Mouse (Mus musculus) thymus, postnatal 0 days (tissue): ENCODE measurements around the gene Erc2. TPM values are rescaled to one million over a fixed set of nuclear protein-coding genes. Genes with fewer than 3 reads are reported as not detected.
"Not testable (repeated sequence)": the region's sequence is repeated elsewhere in the genome, so short reads cannot be mapped to it uniquely, and the experiment has no call there.

ENCODE experiments used
- DNase-seq: peaks from one replicate; pipeline ENCODE4 v3.0.0-alpha.2; 2015; ENCODE audit warnings: low spot score
- polyA plus RNA-seq: library from polyadenylated mRNA; unstranded; fragments of >200 nt; fragmentation: Nextera tagmentation; extraction: Ambion mirVana; gene quantifications from 2 replicates; pipeline ENCODE4 v1.2.1, GENCODE M21; 2015

Erc2 gene
- polyA plus RNA-seq = 0.06 and 0.09 TPM in 2 replicates

DNA sequence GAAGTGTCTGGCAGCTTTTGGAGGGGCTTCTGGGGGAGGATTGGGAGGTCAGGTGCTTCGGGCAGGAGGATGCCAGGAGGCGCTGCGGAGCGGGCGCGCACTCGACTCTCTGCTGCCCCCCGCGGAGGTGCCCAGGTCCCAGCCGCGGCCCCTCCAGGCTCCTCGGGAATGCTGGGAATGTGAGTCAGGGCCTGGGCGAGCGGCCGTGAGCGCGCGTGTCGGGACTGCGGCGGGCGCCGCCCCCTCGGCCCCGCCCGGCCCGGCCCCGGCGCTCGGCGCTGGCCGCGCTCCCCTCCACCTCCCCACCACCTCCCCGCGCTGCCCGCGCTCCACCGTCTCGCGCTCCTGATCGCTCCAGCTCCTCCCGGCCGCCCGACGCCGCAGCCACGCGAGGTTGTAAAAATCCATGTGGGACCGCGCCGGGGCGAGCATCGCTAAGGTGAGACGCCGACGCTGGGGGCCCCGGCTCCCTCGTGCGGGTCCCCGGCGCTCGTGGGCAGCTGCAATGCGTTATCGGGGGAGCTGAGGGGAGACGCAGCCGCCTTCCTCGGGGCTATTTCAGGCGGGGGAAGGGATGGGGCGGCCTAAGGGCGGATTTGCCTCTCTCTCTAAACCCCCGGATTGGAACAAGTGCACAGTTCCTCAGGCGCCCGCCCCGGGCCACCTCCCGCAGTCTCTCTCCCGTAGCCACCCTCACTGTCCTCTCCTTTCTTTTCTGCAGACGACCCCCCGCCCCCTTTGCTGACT lies at the start of gene Erc2:
Gene Erc2, plus strand, starts transcription at position 253 of the 747 bp plus-strand sequence.
- DNase-seq = no peak

DNA sequence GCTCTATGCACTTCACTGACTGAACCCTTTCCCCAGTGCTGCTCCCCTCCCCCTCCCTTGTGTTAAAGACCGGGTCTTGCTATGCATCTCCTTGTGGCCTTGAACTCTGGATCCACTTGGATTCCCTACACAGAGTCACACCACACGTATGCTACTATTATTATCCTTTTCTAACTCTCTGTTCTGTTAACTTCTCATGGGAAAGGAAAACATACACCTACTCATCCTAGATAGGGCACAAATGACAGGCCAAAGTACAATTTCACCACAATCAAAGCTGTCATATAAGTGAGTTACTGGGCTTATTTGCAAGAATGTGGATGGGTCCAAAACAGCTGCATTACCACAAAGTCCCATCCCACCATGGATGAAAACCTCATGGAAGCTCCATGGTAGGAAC lies 43.8 kb upstream of the Erc2 start:
- no peak for DNase-seq

DNA sequence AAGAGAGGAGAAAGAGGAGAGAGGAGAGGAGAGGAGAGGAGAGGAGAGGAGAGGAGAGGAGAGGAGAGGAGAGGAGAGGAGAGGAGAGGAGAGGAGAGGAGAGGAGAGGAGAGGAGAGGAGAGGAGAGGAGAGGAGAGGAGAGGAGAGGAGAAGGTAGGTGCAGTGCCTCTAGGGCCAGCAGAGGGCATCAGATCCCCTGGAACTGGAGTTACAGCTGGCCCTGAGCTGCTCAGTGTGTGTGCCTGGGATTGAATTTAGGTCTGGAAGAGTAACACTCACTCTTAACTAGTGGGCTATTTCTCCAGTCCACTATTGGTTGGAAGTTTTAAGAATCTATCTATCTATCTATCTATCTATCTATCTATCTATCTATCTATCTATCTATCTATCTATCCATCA lies 32.6 kb upstream of the Erc2 start:
- not testable (repeated sequence) for DNase-seq

GRCm38 (mm10) chr14:27592163-27592562 lies 30.1 kb upstream of the Erc2 start:
- DNase-seq = no peak

DNA sequence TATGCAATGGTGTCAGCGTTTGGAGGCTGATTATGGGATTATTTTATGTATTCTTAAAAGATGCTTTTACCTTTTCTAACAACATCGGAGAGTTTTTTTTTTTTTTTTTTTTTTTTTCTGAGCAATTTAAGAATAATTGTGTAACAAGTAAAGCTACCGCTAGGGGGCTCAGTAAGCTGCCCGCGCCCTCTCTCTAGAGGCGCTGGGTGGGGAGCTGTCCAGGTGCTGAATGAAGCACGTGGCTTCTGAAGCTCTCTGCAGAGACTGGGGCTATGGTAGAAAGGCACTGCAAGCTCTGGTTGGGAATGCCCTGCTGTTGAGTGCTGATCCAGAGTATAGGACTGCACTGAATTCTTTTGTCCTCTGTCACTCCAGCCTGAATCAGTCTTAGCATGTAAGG lies 26.0 kb upstream of the Erc2 start:
- peak; percentile 86 for DNase-seq

GRCm38 (mm10) chr14:27602136-27602535 lies 20.1 kb upstream of the Erc2 start:
- DNase-seq = no peak

DNA sequence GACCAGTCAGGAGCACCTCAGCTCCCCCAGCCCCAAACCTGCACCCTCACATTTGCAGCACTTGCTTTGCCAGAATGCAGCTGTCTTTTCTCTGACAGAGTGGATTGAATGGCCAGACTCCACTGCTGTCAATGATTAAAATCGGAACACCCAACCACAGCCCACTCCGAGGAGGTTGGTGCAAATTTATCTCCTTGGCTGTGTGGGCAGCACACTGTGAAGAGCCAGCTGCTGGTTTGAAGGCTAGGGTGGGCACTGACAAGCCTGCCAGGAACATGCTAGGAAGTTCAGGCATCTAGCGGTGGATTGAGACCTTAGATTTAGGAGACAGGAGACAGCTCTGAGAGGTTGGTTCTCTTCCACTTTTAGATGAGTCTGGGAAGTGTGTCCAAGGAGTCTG lies 14.8 kb upstream of the Erc2 start:
- DNase-seq = no peak

- DNase-seq = no peak
These were observed 8.5 kb upstream of the Erc2 start for GRCm38 (mm10) chr14:27613766-27614165.

DNA sequence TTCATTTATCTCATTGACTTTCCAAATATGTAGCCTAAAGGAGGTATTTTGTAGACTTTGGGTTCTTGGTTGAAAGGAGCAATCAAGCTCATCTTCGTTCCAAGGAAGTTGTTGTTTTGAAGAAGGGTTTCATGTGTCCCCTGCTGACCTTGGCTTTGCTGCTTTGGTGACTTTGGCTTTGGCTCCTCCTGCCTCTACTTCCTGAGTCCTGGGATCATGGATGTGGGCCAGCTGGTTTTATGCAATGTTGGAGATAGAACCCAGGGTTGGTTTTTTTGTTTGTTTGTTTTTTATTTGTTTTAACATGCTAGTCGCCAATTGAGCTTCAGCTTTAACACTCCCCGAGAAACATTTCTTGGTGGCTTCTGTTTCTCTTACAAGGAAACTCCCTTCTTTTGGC lies 4.9 kb upstream of the Erc2 start:
- DNase-seq = no peak

- no peak for DNase-seq
These were observed 652 bp upstream of the Erc2 start for GRCm38 (mm10) chr14:27621576-27621975.

DNA sequence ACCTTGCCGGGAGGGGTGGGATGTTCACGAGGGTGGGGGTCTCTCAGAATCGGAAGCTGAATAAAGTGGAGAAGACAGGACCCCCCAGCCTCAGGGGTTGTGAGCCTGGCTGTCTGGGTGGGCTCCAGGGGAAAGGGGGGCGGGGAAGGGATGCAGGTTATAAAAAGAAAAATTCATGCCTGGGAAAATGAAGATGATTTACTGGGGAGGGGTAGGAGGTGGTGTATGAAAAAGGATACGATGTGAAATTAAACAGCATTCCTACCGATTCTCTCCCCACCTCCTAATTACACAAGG lies 643 bp downstream of the Erc2 start:
- DNase-seq = no peak

DNA sequence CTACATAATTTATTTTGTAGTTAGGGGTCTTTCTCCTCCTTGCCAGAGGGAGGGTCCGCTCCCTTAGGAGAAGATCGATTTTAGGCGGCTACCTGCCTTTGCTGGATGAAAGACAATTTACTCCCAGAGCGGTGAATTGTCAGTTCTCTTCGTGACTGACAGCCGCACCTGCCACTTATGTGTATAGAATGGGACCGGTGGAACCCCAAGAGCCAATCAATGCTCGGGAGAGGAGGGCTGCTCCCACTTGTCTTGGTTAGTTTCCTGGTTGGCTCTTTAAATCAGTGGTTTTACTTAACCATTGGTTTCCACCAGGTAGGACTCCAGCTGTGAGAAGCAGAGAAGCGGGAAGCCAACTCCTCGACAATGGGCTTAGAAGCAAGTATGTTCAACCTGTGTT lies 1.1 kb downstream of the Erc2 start:
- no peak for DNase-seq

GRCm38 (mm10) chr14:27628701-27629100 lies 6.5 kb downstream of the Erc2 start:
- no peak for DNase-seq

- no peak for DNase-seq
These were observed 7.3 kb downstream of the Erc2 start for GRCm38 (mm10) chr14:27629369-27630012.

DNA sequence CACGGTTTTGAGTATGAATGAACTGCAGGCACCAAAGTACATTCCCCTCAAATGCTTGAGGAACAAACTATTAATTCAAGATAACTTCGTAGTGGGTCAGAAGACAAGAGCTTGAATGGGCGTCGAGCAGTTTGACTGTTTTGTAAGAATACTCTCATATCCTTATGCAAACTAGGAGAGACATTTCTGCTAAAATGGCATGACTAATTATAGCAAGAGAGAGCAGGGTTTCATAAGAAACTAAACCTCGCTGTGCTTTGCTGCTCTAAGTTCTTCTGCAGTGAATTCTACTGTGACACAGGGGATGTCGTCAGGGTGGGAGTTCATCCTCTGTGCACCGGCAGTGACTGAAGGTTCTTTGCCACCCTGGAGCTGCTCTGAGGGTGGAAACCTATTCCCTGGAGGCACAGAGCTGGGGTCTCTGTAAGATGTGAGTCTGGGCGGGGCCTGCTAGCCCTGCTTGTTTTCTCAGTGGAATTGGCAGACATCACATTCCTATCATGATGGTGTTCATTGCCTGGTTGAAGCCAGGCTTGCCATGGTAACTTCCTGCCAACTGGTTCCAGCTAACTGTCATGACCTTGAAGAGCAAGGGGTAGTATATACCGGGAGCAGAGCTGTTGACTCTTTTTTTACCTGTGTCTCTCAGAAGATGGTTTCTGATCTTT lies 8.9 kb downstream of the Erc2 start:
- no peak for DNase-seq

DNA sequence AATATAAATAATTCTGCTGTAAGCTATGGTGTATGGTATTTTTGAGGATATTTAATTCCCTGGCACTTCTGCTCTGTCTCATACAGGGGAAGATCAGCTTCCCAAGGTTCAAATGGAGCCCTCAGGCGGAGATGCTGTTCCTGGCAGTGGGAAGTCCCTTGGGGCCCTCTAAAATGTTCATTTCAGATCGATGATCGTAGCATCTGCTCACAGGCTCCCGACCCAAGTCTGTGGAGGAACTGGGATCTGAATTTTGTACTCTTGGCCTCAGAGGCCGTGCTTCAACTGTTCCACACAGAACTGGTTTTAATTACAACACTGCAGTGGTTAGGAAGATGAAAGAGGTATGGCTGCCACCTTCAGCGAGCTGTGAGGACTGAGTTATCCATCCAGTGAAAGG lies 12.5 kb downstream of the Erc2 start:
- DNase-seq = no peak

DNA sequence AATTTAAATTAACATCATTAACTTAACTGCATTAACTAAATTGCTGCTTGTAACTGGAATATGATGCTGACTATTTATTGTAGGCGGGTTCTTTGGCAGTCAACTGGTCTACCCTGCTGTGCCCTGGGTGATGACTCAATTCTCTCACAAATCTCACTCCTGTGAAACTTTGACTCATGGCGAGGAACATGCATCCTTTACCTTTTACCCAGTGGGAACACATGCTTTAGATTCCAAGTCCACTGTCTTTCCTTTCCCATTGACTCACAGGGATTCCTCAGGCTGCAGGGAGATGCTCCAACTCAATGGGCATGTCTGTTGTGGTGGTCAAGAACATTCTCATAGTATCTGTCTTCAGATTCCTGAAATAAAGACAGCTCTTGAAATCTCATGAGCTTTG lies 14.3 kb downstream of the Erc2 start:
- DNase-seq = no peak

GRCm38 (mm10) chr14:27641382-27641781 lies 19.2 kb downstream of the Erc2 start:
- DNase-seq = no peak

- DNase-seq = no peak
These were observed 20.8 kb downstream of the Erc2 start for GRCm38 (mm10) chr14:27642981-27643380.

DNA sequence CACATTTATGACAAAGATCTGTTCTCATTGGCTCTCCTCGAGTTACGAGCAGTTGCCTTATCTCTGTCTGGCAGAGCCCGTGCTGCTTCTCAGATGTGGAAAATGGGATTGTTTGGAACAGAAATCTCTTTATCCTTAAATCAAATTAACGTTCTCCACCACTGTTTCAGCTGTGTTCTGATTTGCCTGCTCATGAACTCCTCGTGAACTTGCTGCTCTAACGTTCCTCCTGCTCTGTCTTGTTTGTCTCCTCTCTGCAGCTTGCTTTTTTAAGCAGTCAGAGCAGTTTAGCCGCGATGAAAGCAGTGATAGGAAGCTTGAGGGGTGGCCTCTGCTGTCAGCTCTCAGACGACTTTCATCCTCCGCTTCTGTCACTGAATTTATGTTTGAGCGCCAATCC lies 32.4 kb downstream of the Erc2 start:
- no peak for DNase-seq

GRCm38 (mm10) chr14:27658616-27659015 lies 36.4 kb downstream of the Erc2 start:
- no peak for DNase-seq

GRCm38 (mm10) chr14:27661466-27661865 lies 39.2 kb downstream of the Erc2 start:
- DNase-seq = no peak

DNA sequence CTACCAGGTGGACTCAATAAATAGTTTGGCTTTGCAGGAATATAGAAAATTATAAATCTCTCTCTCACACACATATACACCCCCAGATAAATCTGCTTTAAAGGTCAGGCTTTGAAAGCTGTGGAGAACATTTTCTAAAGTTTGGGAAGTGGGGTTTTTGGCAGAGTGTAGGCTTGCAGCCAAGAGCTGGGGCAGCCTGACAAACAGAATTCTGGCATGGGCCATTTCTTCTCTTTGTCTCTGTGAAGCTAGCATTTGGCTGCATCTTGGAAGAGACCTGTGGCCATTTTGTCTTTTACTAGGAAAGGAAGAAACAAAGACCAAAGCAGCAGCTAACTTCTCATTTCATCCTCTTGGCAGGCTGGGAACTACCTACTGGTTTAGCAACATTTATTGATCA lies 40.0 kb downstream of the Erc2 start:
- no peak for DNase-seq
